Mouse (Mus musculus) CH12.LX (cell line): ENCODE data around the gene Klk9.

ENCODE experiments used
- CHD2 ChIP-seq: IDR thresholded peaks from 2 replicates; pipeline ENCODE4 v1.6.1; 2011; ENCODE audit warnings: low read length, improper control_type of control experiment
- CTCF ChIP-seq, 2 experiments: IDR thresholded peaks in 1 of 2; conservative IDR thresholded peaks in 1 of 2; 2 replicates each; pipeline ENCODE4 v1.5.1; 2011 to 2012; ENCODE audit warnings: low read depth in 2 of 2, low read length in 2 of 2, improper control_type of control experiment in 1 of 2, inconsistent platforms in 1 of 2, mild to moderate bottlenecking in 1 of 2, moderate library complexity in 1 of 2
- EP300 ChIP-seq: IDR thresholded peaks from 2 replicates; pipeline ENCODE4 v1.6.1; 2011; ENCODE audit warnings: low read length, improper control_type of control experiment
- ETS1 ChIP-seq: conservative IDR thresholded peaks from 2 replicates; pipeline ENCODE4 v1.6.1; 2012; ENCODE audit warnings: low read depth, mild to moderate bottlenecking, inconsistent platforms, low read length, improper control_type of control experiment, moderate library complexity
- MAZ ChIP-seq: IDR thresholded peaks from 2 replicates; pipeline ENCODE4 v1.6.1; 2012; ENCODE audit warnings: low read depth, mild to moderate bottlenecking, inconsistent platforms, low read length, improper control_type of control experiment, moderate library complexity
- NELFE ChIP-seq: IDR thresholded peaks from 2 replicates; pipeline ENCODE4 v1.6.1; 2011; ENCODE audit warnings: low read depth, low read length, improper control_type of control experiment
- POLR2A ChIP-seq: IDR thresholded peaks from 2 replicates; pipeline ENCODE4 v1.6.1; 2011; ENCODE audit warnings: low read depth, mild to moderate bottlenecking, improper control_type of control experiment, low read length
- SMC3 ChIP-seq: IDR thresholded peaks from 2 replicates; pipeline ENCODE4 v1.6.1; 2011; ENCODE audit warnings: low read depth, low read length, improper control_type of control experiment
- TCF12 ChIP-seq: IDR thresholded peaks from 2 replicates; pipeline ENCODE4 v1.6.1; 2014; ENCODE audit warnings: low read depth, mild to moderate bottlenecking, inconsistent platforms, low read length, improper control_type of control experiment

DNA sequence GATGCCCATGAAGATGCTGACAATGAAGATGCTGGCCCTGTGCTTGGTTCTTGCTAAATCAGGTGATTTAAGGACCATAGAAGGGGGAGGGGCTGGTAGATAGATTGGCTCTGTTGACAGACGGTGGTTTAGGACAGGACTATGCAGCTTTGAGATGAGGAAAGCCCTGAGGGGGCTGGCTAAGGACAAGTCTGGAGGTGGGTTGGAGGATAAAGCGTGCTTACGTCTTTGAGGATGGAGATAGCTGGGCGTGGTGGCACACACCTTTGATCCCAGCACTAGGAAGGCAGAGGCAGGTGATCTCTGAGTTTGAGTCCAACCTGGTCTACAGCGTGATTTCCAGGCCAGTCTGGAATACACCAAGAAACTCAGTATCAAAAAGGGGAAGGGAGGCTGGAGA, 34.4 kb downstream of the Klk9 start:
- TF ChIP-seq CTCF (conservative IDR thresholded peaks at IDR 0.05 in 1 of 2, IDR thresholded peaks at IDR 0.05 in 1 of 2; ENCODE audit: low read depth in 2 of 2, low read length in 2 of 2) (no peak), MAZ (no peak), POLR2A (no peak), NELFE (no peak), TCF12 (no peak), CHD2 (no peak), ETS1 (no peak), EP300 (no peak), SMC3 (no peak)
